Mouse (Mus musculus): ENCODE measurements around the gene Gstm2. TPM values are rescaled to one million over a fixed set of nuclear protein-coding genes. Genes with fewer than 3 reads are reported as not detected.
"Not testable (repeated sequence)": the region's sequence is repeated elsewhere in the genome, so short reads cannot be mapped to it uniquely, and the experiment has no call there.

Gene Gstm2
- total RNA-seq, 2 experiments from 2014 or later = 2.6 to 2.8 TPM

DNA sequence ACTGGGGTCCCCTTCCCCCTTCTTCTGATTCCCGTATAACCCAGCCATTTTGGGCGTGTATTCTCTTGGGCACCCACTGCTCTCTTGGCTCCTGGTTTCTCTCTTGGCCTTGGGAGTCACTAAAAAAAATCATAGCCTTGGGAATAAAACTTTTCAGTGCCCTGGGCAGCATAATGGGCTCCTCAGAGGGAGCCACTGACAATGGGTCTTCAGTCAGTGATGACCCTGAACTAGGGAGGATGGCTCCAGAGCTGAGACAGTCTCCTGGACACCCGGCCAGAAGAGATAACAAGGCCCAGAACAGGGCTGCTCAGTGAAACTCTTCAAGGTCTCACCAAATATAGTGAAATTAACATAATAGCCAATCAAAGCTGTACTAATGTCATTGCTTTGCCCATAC, 12.3 kb upstream of the Gstm2 start:
- no peak for DNase-seq (ENCODE audit: extremely low spot score in 1 of 2, low spot score in 1 of 2)

DNA sequence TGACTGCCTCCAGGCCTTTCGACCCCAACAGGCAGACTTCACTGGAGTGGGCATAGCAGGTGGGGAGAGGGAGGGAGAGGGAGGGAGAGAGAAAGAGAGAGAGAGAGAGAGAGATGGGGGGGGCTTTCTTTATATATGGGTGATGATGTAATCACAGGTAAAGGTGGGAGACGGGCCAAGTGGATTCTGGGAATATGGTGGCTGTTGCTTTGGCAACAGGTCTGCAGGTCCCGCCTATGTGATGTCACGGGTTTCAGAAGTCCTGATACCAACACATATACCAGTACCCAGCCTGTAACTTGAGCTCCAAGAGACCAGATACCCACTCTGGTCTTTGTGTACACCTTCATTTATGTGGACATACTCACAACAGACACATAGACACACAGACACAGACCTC, 10.3 kb upstream of the Gstm2 start:
- DNase-seq (ENCODE audit: extremely low spot score in 1 of 2, low spot score in 1 of 2) = no peak

DNA sequence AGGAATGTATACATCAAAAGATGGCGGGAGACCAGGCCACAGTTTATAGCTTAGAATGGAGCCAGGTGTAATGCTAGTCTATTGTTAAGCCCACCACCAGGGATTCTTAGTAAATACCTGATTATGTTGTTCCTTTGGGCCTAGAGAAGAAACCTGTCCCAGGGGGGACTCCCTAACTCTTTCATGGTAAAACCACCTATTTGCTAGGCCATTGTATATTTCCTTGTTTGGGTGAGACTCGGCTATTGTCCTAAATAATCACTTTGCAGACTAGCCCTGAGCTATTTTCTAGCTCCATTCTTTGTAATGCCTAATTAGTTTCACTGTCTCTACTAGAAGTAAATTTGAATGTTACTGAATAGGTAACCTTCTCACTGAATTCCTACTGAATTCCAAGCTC, 9.7 kb upstream of the Gstm2 start:
- not testable (repeated sequence) for DNase-seq (ENCODE audit: extremely low spot score in 1 of 2, low spot score in 1 of 2)

DNA sequence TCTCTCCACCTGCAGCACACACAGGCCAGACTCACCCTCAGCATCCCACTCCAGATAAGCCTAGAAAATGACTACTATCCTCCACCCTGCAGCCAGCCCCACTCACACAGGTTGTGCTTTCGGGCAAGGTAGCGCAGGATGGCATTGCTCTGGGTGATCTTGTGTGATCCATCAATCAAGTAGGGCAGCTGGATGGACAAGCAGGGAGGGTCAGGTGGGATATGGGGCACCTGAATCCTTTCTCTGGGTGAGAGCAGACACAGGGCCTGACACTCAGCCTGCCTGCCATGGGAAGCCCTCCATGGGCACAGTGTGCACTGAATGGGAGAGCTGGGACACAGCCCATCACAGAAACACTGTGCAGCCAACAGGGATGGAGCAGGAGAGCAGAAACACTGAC, 1.1 kb downstream of the Gstm2 start:
- DNase-seq (ENCODE audit: extremely low spot score in 1 of 2, low spot score in 1 of 2) = not testable (repeated sequence)

DNA sequence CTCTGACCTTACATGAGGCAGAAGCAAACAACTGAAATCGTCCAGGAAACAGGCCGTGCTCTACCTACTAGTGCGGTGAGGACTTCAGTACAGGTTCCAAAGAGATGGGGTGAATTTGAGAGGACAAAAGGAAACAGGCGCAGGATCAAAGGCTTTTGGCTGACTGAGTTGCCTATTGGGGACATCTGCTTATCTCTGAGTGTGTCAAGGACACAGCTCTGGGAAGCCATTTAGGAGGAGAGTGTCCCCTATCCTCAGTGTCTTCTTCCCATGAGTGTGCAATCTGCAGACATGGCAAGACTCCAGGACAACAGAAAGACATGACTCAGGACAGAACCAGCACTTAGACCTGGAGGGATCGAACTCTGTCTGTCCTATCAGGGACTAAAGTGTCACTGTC, 1.8 kb downstream of the Gstm2 start:
- no peak for DNase-seq (ENCODE audit: extremely low spot score in 1 of 2, low spot score in 1 of 2)

DNA sequence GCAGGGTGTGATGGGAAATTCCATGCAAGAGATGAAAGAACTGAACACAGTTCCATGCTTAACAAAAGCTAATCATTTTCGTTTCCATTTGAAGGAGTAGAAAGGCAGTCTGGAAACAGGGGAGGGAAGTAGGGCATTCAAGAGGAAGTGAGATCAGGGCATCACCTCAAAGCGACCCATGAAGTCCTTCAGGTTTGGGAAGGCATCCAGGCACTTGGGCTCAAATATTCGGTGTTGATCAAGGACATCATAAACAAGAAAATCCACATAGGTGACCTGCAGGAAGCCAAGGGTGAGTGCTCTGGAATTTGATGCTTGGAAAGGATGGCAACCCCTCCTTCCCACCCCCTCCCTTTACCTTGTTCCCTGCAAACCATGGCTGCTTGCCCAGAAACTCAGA, 2.5 kb downstream of the Gstm2 start:
- DNase-seq (ENCODE audit: extremely low spot score in 1 of 2, low spot score in 1 of 2) = no peak

DNA sequence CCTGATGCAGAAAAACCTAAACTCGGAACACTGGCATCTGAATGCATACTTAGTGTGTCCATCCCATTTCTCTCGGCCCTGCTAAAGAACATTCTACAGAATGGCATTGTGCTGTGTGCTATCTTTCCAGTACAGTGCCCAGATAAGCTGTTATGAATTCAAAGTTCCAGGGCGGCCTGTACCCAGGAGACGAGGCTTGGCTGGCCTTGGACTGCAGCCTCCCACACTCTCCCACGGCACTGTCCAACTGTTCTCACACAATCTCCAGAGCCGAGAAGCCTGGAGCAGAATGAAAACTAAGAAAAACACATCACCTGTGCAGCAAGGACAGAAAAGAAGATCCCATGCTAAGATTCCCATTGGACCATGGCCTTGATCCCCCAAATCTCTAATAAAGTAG, 3.5 kb downstream of the Gstm2 start:
- DNase-seq (ENCODE audit: extremely low spot score in 1 of 2, low spot score in 1 of 2) = no peak

DNA sequence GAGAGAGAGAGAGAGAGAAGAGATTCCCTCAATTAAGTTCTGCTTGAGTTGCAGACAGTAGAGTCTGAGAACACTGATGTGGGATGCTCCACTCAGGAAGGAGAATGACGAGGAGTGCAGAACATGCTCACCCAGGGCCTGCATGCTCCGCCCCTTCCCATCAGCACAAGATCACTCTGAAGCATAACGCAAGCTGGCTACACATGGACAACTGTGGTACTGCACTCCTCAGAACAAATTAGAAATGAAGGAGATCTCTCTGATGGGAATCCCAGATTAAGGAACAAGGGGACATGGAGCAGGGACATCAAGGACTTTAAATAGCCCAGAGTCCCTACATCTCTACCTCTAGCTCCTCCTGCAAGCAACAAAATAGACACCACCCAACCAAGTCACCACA, 5.0 kb downstream of the Gstm2 start:
- DNase-seq (ENCODE audit: extremely low spot score in 1 of 2, low spot score in 1 of 2) = no peak

DNA sequence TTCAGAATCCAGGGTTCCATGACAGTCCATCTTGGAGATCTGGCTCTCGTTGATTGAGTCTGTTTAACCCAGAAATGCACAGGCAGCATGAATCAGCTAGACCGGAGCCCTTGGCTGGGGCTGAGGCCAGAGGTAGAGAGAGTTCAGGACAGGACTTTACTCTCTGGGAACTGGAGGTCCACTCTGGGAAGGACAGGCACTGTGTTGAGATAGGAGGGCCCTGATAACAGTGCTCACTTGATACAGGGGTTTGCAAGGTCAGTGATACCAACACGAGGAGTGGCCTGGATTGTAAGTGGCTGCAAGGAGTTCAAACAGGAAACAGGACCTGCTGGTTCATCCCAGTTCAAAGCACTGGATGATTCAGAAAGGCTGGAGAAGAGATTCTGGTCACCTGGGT, 8.6 kb downstream of the Gstm2 start:
- DNase-seq (ENCODE audit: extremely low spot score in 1 of 2, low spot score in 1 of 2) = no peak

DNA sequence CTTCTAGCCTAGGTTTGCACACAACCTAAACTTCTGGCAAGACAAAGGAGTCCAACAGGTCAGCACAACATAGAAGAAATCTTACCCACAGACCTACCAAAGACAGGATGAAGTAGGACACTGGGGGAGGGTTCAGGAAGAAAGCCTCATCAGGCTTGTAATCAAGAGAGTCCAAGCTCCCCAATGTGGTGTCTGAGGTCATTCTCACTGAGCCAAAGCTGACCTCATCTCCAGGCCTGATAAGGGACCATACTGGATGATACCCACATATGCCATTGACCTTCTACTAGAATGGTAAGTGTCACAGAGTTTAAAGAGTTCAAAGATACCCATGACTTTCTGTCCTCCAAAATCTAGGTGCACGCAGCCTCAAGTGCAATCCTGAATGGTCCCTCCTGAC, 12.0 kb downstream of the Gstm2 start:
- DNase-seq (ENCODE audit: extremely low spot score in 1 of 2, low spot score in 1 of 2) = no peak

DNA sequence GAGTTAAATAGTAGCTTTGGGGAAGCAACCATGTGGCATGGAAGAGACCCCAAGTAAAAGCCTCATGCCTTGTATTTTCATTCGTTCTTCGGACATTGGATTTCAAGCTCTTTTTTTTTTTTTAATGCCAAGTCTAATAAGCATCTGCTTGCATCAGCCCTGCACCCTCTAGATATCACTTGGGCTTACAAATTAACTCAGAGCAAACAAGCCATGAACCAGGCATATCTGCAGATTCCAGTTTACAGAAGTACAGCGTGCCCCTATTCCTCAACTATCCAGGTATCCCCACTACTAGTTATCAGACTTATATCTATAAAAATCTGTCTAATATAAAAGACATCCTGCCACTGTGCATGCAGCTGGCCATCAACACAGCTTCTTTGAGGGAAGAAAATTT, 14.2 kb downstream of the Gstm2 start:
- no peak for DNase-seq (ENCODE audit: extremely low spot score in 1 of 2, low spot score in 1 of 2)

DNA sequence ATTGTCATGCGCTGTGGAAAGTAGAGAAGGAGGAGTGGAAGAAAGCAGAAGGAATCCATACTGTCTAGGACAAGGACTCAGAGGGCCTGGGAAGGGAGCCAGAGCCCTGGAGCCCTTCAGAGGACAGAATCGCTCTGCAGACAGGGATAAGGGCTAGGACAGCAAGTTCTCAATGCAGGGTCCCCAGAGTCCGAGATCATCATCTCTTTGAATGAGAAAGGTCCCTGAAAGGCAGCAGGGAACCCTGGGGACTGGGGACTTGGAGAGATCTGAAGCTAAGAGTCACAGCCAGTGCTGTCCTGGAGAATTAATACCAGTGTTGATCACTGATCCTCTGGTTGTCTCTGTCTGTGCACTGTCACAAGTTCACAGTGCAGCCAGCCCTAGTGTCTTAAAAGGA, 15.2 kb downstream of the Gstm2 start:
- not testable (repeated sequence) for DNase-seq (ENCODE audit: extremely low spot score in 1 of 2, low spot score in 1 of 2)

DNA sequence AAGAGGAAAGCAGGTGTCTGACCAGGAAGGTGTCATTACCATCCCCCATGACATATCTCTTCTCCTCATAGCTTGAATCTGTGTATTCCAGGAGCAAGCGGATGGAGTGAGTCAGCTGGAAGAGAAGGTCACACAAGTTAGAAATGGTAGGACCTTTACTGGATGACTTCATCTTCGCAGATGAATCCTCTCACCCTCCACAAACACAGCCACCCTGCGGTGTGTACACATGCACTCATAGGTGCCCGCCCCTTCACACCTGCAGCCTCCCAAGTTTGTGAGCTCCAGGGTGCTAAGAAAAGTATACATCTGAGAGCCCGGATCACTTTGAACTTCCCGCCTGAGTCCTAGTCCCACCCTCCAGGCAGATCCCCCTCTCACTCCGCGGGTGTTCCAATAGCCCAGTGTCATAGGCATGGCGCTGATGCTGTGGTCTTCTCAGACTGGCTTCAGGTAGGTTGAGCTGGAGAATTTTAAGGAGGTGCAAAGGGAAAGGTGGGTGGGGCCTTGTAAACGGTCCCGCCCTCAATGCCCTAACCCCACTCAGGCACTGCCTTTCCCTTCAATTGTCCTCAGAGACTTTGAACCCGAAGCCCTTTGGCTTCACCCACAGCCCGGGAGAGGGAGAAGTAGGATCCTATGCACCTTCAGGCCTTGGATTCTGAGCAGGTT, 17.4 kb downstream of the Gstm2 start, which contains the start of gene Gstm3:
Gstm3 (minus strand) TSS at position 560 of the 672 bp plus-strand sequence.
- no peak for DNase-seq (ENCODE audit: extremely low spot score in 1 of 2, low spot score in 1 of 2)

DNA sequence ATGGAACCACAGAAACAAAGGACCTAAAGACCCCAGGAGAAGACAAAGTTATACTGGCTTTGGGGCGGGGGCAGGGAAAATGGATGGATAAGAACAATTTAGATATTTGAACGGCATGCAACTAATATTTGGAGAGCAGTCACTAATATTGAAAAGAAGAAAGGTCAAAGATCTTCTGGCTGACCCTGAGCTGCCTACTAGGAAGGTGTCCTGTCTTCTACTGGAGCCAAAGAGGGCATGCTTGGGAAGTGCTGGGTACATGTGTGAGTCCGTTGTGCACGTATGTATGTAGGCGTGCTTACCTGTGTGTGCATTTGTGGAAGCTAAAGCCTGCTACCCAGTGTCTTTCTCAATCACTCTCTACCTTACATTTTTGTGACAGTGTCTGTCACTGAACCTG, 19.6 kb downstream of the Gstm2 start:
- no peak for DNase-seq (ENCODE audit: extremely low spot score in 1 of 2, low spot score in 1 of 2)

DNA sequence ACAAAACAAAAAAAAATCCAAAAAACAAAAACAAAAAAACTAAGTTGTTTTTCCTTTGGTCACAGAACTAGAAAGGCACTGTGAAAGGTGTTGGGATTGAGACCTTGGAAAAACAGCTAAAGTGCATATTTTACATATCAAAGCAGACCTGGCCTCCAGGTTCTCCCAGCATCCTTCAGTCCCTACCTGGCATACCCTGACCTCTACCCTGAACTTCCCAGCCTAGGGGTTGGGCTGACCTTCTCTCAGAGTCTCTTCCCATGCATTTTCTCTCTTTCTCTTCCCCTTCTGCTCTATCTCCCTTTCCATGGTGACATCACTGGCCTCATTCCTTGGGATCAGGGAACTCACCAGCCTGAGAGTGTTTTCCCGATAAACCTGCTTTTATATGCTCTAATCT, 20.7 kb downstream of the Gstm2 start:
- DNase-seq (ENCODE audit: extremely low spot score in 1 of 2, low spot score in 1 of 2) = no peak

DNA sequence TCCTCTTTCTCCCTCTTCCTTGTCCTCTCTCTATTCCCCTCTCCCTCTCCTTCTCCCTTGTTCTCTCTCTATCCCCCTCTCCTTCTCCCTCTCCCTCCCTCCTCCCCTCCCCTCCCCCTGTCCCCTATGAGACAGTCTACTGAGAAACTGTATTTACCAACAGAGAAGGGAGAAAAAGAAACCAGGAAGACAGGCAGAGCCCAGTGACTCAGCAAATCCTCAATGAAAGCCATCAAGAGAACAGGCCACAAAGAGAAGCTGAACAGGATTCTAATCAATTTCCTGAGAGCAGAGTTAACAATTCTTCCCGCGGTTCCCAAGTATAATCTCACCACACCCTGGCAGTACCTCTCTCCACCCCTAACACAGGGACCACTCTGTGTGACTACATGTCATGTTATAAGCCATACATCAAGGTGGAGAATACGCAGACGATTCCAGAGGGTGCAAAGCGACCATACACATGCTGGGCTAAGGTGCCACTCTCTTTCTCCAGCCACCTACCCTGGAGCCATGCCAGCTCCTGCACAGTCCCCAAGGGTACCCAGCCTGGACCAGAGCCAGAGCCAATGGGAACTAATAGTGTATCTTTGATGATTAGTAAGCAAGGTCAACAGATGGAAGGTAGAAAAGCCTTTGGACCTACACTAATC, 21.5 kb downstream of the Gstm2 start:
- no peak for DNase-seq (ENCODE audit: extremely low spot score in 1 of 2, low spot score in 1 of 2)

DNA sequence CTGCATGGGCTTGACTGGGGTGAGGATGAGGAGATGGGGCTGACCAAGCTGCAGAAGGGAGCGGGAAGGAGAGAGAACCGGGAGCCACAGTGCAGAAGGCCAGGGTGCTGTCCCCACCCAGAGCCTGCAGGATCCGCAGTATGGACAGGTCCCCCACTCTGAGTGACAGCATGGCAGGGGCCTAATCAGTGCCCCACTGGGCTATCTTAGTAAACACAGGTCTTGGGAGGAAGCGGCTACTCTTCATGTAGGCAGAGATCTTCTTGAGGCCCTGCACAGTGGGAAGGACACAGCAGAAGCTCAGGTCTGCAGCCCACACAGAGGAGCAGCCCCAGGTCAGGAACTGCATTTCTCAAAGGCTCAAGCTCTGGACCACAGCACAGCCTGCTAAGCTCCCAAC, 22.2 kb downstream of the Gstm2 start:
- no peak for DNase-seq (ENCODE audit: extremely low spot score in 1 of 2, low spot score in 1 of 2)

DNA sequence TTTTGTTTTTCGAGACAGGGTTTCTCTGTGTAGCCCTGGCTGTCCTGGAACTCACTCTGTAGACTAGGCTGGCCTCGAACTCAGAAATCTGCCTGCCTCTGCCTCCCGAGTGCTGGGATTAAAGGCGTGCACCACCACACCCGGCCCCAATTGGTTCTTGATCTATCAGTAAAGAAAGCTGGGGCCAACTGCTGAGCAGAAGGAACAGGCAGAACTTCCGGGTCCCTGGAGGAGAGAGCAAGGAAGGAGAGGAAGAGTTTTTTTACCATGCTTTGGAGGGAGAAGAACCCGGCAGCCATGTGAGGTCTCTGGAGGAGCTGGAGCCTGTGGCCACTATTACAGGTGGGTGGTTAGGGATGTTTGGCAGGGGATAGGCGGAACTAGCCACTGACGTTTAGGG, 31.0 kb downstream of the Gstm2 start:
- not testable (repeated sequence) for DNase-seq (ENCODE audit: extremely low spot score in 1 of 2, low spot score in 1 of 2)

DNA sequence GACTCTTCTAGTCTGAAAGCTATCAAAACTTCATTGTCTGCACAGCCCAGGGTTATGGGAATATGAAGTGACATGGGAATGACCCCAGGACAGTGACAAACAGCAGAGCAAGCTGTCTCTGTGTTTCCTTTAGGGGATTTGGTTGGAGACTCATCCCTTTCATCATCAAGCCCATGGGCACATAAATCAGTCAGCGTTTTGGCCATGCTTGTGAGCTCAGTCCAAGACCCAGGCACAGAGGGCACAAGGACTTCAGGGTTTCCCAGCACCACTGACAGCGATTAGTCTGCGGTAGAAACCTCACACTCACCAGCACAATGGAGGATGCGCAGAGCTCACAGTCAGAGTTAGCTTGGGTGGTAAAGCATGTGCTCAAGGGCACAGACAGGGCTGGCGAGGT, 32.3 kb downstream of the Gstm2 start:
- no peak for DNase-seq (ENCODE audit: extremely low spot score in 1 of 2, low spot score in 1 of 2)

DNA sequence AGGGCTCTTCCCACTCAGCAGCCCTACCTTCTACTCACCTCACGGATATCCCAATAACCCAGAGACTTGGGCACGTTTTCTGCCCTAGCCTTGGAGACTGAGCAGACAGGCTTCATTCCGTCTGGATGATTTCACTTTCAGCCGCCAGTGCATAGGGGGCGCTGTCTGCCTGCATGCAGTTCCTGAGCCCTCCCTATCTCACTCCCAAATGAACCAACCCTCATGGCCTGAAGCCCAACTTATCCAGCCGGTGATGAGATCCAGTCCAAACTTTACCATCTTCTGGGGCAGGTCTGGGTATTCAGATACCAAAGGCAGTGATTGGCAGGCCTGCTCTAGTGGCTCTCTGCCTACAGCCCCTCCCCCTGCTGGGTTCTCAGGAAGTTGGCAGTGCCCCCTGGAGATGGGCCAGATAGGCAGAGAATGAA, 32.9 kb downstream of the Gstm2 start:
- DNase-seq (ENCODE audit: extremely low spot score in 1 of 2, low spot score in 1 of 2) = peak; percentile 44 to 70

DNA sequence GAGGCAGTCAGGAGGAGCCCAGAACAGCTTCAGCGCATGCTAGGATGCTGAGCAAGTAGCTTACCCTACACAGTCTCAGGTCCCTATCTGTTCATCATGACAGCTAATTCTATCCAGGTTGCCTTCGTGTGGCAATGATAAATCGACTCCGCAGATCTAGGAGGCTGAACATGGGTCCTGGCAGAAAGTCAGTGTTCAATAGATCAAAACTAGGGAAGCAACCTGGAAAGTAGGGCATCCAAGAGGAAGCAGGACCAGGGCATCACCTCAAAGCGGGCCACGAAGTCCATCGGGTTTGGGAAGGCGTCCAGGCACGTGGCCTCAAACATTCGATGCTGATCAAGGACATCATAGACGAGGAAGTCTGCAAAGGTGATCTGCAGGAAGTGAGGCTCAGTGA, 35.7 kb downstream of the Gstm2 start:
- no peak for DNase-seq (ENCODE audit: extremely low spot score in 1 of 2, low spot score in 1 of 2)

DNA sequence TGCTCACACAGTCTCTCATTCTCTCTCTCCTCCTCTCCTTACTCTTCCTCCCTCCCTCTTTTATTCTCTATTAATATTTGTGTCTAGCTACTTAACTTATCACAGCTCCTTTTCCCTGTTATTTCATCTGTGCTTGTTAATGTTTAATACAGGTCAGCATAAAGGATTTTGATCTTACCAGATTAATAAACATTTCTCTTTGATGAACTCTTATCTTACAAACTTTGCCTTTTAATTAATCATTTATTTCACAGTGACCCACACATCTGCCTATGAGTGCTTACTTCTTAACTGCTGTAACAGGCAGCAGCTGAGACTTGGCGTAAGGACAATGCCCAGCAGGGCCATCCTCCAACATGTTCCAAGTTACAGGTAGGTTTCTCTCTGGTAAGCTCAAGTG, 36.8 kb downstream of the Gstm2 start:
- not testable (repeated sequence) for DNase-seq (ENCODE audit: extremely low spot score in 1 of 2, low spot score in 1 of 2)

Measured in layer of hippocampus, postnatal 25 days (tissue).